In genomic region chr4:46151903-46152544, GRCm38 (mm10) we compare ENCODE assay signal across 23 mouse cellular contexts. TPM values are rescaled to one million over a fixed set of nuclear protein-coding genes. Genes with fewer than 3 reads are reported as not detected.
DNase-seq lines count a peak whose midpoint lies in the region; ATAC-seq and TF ChIP-seq lines count a peak whose summit lies in the region.
"Had no signal": no experiment of that assay in that cellular context is flagged by ENCODE, and none has a peak within 500 bp of the region (broad histone marks: within the 10 kb centered on the region; RNA-seq: fewer than 3 reads in every experiment).

No protein-coding gene starts in this region.

- peak; percentile 22 for DNase-seq in thymus, adult 2 months
- no peak for DNase-seq in thymus, postnatal 10 days (ENCODE audit: low spot score in 2 of 2)
- DNase-seq in induced T-regulatory cell, adult 2 months (ENCODE audit: low read depth), result peak; percentile 75
- peak; percentile 11 to 18 for DNase-seq in natural killer cell, adult 2 months (ENCODE audit: low spot score in 2 of 2)
- DNase-seq in right cerebral cortex, postnatal 36 days (ENCODE audit: low spot score in 2 of 2), result no peak
- no peak for DNase-seq in left cerebral cortex, postnatal 4 days
- DNase-seq: adrenal gland, postnatal 14 days; B cell, adult 2 months; cerebellum, adult 11-12 months; cerebellum, postnatal 25 days; gastrocnemius, postnatal 10 days; heart, adult 18-20 months; heart, postnatal 14 days had no signal

- no peak overlapping the region for H3K4me2 ChIP-seq in heart, embryonic 11.5 days
- H3K4me2 ChIP-seq: embryonic facial prominence, embryonic 13.5 days; forebrain, embryonic 12.5 days; heart, embryonic 15.5 days; hindbrain, embryonic 15.5 days had no signal

- H3K4me1 ChIP-seq in thymus, adult 2 months (replicated peaks; ENCODE audit: control insufficient read depth, insufficient read depth, low read length), result peaks cover 2% of the 10 kb centered on the region; the same call in 1 of the 2 replicates
- no peaks in the 10 kb centered on the region for H3K4me1 ChIP-seq in heart, embryonic 11.5 days (ENCODE audit: control insufficient read depth, insufficient read depth, low read length)
- H3K4me1 ChIP-seq: embryonic facial prominence, embryonic 13.5 days; forebrain, embryonic 12.5 days; heart, embryonic 10.5 days; heart, embryonic 15.5 days; hindbrain, embryonic 10.5 days; hindbrain, embryonic 15.5 days had no signal

- no peak for TF ChIP-seq POLR2A in thymus, adult 2 months (IDR thresholded peaks at IDR 0.05; ENCODE audit: control insufficient read depth, extremely low read depth, insufficient read depth, low read length, poor library complexity)

- peaks cover 78% of the 10 kb centered on the region for H3K36me3 ChIP-seq in thymus, adult 2 months (ENCODE audit: control insufficient read depth, insufficient read depth, low read length)
- H3K36me3 ChIP-seq in heart, embryonic 11.5 days (ENCODE audit: control insufficient read depth, insufficient read depth, low read length), result peaks cover 29% of the 10 kb centered on the region

- no peaks in the 10 kb centered on the region for H3K27me3 ChIP-seq in thymus, adult 2 months (ENCODE audit: control insufficient read depth, insufficient read depth, low read length)
- no peaks in the 10 kb centered on the region for H3K27me3 ChIP-seq in heart, embryonic 11.5 days (ENCODE audit: control insufficient read depth, insufficient read depth, low read length)
- H3K27me3 ChIP-seq: embryonic facial prominence, embryonic 13.5 days; forebrain, embryonic 12.5 days; heart, embryonic 15.5 days; hindbrain, embryonic 15.5 days had no signal

- intact Hi-C loops in left cerebral cortex, postnatal 4 days (cut with DNase I), result no loop called here

- no peak for TF ChIP-seq CTCF in thymus, adult 2 months (IDR thresholded peaks at IDR 0.05; ENCODE audit: borderline replicate concordance, control insufficient read depth, extremely low read depth, insufficient read depth, low read length, poor library complexity)

- no peak overlapping the region for H3K9ac ChIP-seq in heart, embryonic 11.5 days (ENCODE audit: low read depth, low read length)
- H3K9ac ChIP-seq: embryonic facial prominence, embryonic 13.5 days; forebrain, embryonic 12.5 days; heart, embryonic 15.5 days; hindbrain, embryonic 15.5 days had no signal

- WGBS in thymus, adult 2 months, result 47% methylated on average over 12 of the region's 12 CpGs
- WGBS in heart, embryonic 11.5 days (ENCODE audit: insufficient replicate concordance), result 90% methylated on average over 12 of the region's 12 CpGs

- H3K4me3 ChIP-seq in thymus, adult 2 months (ENCODE audit: control insufficient read depth, insufficient read depth, low read length), result no peak overlapping the region
- no peak overlapping the region for H3K4me3 ChIP-seq in heart, embryonic 11.5 days (ENCODE audit: low read depth, low read length)
- H3K4me3 ChIP-seq: embryonic facial prominence, embryonic 13.5 days; forebrain, embryonic 12.5 days; heart, embryonic 10.5 days; heart, embryonic 15.5 days; hindbrain, embryonic 10.5 days; hindbrain, embryonic 15.5 days had no signal

- peak; percentile 98 for ATAC-seq in CD4-positive, CD25-positive, alpha-beta regulatory T cell, adult 4 months
- no peak for ATAC-seq in heart, embryonic 11.5 days (replicated peaks; ENCODE audit: insufficient number of reproducible peaks, low FRiP score, low TSS enrichment)
- ATAC-seq: forebrain, embryonic 16.5 days had no signal

- H3K9me3 ChIP-seq in heart, embryonic 11.5 days (replicated peaks; ENCODE audit: control insufficient read depth, low read length), result no peaks in the 10 kb centered on the region
- H3K9me3 ChIP-seq: embryonic facial prominence, embryonic 13.5 days; forebrain, embryonic 12.5 days; G1E; heart, embryonic 10.5 days; heart, embryonic 15.5 days; hindbrain, embryonic 10.5 days; hindbrain, embryonic 15.5 days had no signal

- peak overlapping the region; percentile 40; the same call in 1 of the 2 replicates for H3K27ac ChIP-seq in thymus, adult 2 months (ENCODE audit: control insufficient read depth, insufficient read depth, low read length)
- H3K27ac ChIP-seq in heart, embryonic 11.5 days (ENCODE audit: low read depth, low read length), result no peak overlapping the region
- H3K27ac ChIP-seq: embryonic facial prominence, embryonic 13.5 days; forebrain, embryonic 12.5 days; heart, embryonic 10.5 days; heart, embryonic 15.5 days; hindbrain, embryonic 10.5 days; hindbrain, embryonic 15.5 days had no signal

RNA-seq across cellular contexts. Expression of gene Tstd2, which starts 13.5 kb away (rescaled TPM):
- 20.3 and 23.8 TPM in 2 replicates for polyA plus RNA-seq in thymus, adult 2 months (2012; rRNA removed)
- polyA plus RNA-seq in CD4-positive, CD25-positive, alpha-beta regulatory T cell, adult 4 months (2017; shearing (Covaris generic)), result 10 to 100 TPM; 31.1 to 32.8 TPM
- 23.4 and 26.6 TPM in 2 replicates for polyA plus RNA-seq in heart, embryonic 11.5 days (2014; fragmentation: Nextera tagmentation; extraction: Ambion mirVana)
- 10 to 100 TPM; 20.0 to 22.3 TPM for total RNA-seq in left cerebral cortex, postnatal 4 days (2021)

RNA-seq across cellular contexts. Expression of gene Ncbp1, which starts 13.6 kb away (rescaled TPM):
- polyA plus RNA-seq in thymus, adult 2 months (2012; rRNA removed), result 53.3 and 56.7 TPM in 2 replicates
- polyA plus RNA-seq in CD4-positive, CD25-positive, alpha-beta regulatory T cell, adult 4 months (2017; shearing (Covaris generic)), result 10 to 100 TPM; 37.0 to 44.2 TPM
- polyA plus RNA-seq in heart, embryonic 11.5 days (2014; fragmentation: Nextera tagmentation; extraction: Ambion mirVana), result 59.1 and 67.4 TPM in 2 replicates
- total RNA-seq in left cerebral cortex, postnatal 4 days (2021), result 10 to 100 TPM; 58.6 to 66.2 TPM

RNA-seq across cellular contexts. Expression of gene Xpa, which starts 44.1 kb away (rescaled TPM):
- polyA plus RNA-seq in thymus, adult 2 months (2012; rRNA removed), result 33.4 and 36.4 TPM in 2 replicates
- polyA plus RNA-seq in CD4-positive, CD25-positive, alpha-beta regulatory T cell, adult 4 months (2017; shearing (Covaris generic)), result 10 to 100 TPM; 13.3 to 16.8 TPM
- polyA plus RNA-seq in heart, embryonic 11.5 days (2014; fragmentation: Nextera tagmentation; extraction: Ambion mirVana), result 14.4 and 17.1 TPM in 2 replicates
- 10 to 100 TPM; 19.3 to 23.6 TPM for total RNA-seq in left cerebral cortex, postnatal 4 days (2021)

Comparison
In these comparisons a context has a peak if more than half of its experiments do, and no peak if none do; other contexts are left out.
1. DNase-seq: peak in thymus, adult 2 months (single experiment), induced T-regulatory cell, adult 2 months (single experiment) and natural killer cell, adult 2 months (2 of 2); none in thymus, postnatal 10 days (0 of 2), right cerebral cortex, postnatal 36 days (0 of 2) and left cerebral cortex, postnatal 4 days (single experiment).